ENCODE assay signal across 8 mouse cellular contexts in genomic region chr15:100410918-100411672, GRCm38 (mm10). TPM values are rescaled to one million over a fixed set of nuclear protein-coding genes. Genes with fewer than 3 reads are reported as not detected.
DNase-seq lines count a peak whose midpoint lies in the region; ATAC-seq and TF ChIP-seq lines count a peak whose summit lies in the region.
"Had no signal": no experiment of that assay in that cellular context is flagged by ENCODE, and none has a peak within 500 bp of the region (broad histone marks: within the 10 kb centered on the region; RNA-seq: fewer than 3 reads in every experiment).

No protein-coding gene starts in this region.

- peaks cover 17% of the 10 kb centered on the region for H3K36me3 ChIP-seq in kidney, embryonic 16.5 days (ENCODE audit: insufficient read depth, low read length)
- H3K36me3 ChIP-seq in hindbrain, postnatal 0 days (ENCODE audit: insufficient read depth, low read length), result peaks cover 19% of the 10 kb centered on the region
- peaks cover 6% of the 10 kb centered on the region for H3K36me3 ChIP-seq in midbrain, embryonic 11.5 days (ENCODE audit: control insufficient read depth, insufficient read depth, low read length)

- H3K9ac ChIP-seq in kidney, embryonic 16.5 days (replicated peaks; ENCODE audit: low read length), result no peak overlapping the region
- H3K9ac ChIP-seq in hindbrain, postnatal 0 days (replicated peaks; ENCODE audit: low read length), result no peak overlapping the region
- no peak overlapping the region for H3K9ac ChIP-seq in midbrain, embryonic 11.5 days (ENCODE audit: low read length)

- 43% methylated on average over 14 of the region's 14 CpGs for WGBS in kidney, embryonic 16.5 days
- 67% methylated on average over 14 of the region's 14 CpGs for WGBS in hindbrain, postnatal 0 days
- 64% methylated on average over 14 of the region's 14 CpGs for WGBS in midbrain, embryonic 11.5 days

- H3K9me3 ChIP-seq in kidney, embryonic 16.5 days (ENCODE audit: low read length), result no peaks in the 10 kb centered on the region
- H3K9me3 ChIP-seq in hindbrain, postnatal 0 days (ENCODE audit: low read length), result no peaks in the 10 kb centered on the region
- H3K9me3 ChIP-seq in midbrain, embryonic 11.5 days (ENCODE audit: control insufficient read depth, low read length), result no peaks in the 10 kb centered on the region

- H3K4me3 ChIP-seq in kidney, embryonic 16.5 days (ENCODE audit: low read length), result no peak overlapping the region
- H3K4me3 ChIP-seq in hindbrain, postnatal 0 days (ENCODE audit: low read length), result no peak overlapping the region
- no peak overlapping the region for H3K4me3 ChIP-seq in midbrain, embryonic 11.5 days (ENCODE audit: low read depth, low read length)

- peak overlapping the region; percentile 84 for H3K27ac ChIP-seq in kidney, embryonic 16.5 days (ENCODE audit: low read length)
- H3K27ac ChIP-seq in hindbrain, postnatal 0 days, result no peak overlapping the region
- no peak overlapping the region for H3K27ac ChIP-seq in midbrain, embryonic 11.5 days (ENCODE audit: low read depth, low read length)

- no peak for TF ChIP-seq CTCF in hindbrain, postnatal 0 days (IDR thresholded peaks at IDR 0.05; ENCODE audit: low read depth)

- ATAC-seq in kidney, embryonic 16.5 days (ENCODE audit: low FRiP score, low TSS enrichment), result peak; percentile 81
- ATAC-seq in megakaryocyte progenitor cell, adult 5-6 weeks (replicated peaks; ENCODE audit: poor library complexity), result peak; percentile 96
- no peak for ATAC-seq in hindbrain, postnatal 0 days
- ATAC-seq in midbrain, embryonic 11.5 days (ENCODE audit: low FRiP score), result no peak

- no peak overlapping the region; the same call in 1 of the 2 replicates for H3K4me2 ChIP-seq in kidney, embryonic 16.5 days (replicated peaks; ENCODE audit: low read depth, low read length)
- H3K4me2 ChIP-seq in hindbrain, postnatal 0 days (ENCODE audit: low read depth, low read length), result no peak overlapping the region
- no peak overlapping the region for H3K4me2 ChIP-seq in midbrain, embryonic 11.5 days

- no peaks in the 10 kb centered on the region for H3K27me3 ChIP-seq in kidney, embryonic 16.5 days (ENCODE audit: insufficient read depth, low read length)
- H3K27me3 ChIP-seq in hindbrain, postnatal 0 days (ENCODE audit: insufficient read depth, low read length), result no peaks in the 10 kb centered on the region
- no peaks in the 10 kb centered on the region for H3K27me3 ChIP-seq in midbrain, embryonic 11.5 days (ENCODE audit: control insufficient read depth, insufficient read depth, low read length)

- peaks cover 23% of the 10 kb centered on the region for H3K4me1 ChIP-seq in kidney, embryonic 16.5 days (ENCODE audit: insufficient read depth, low read length)
- H3K4me1 ChIP-seq in hindbrain, postnatal 0 days (ENCODE audit: insufficient read depth, low read length), result no peaks in the 10 kb centered on the region
- no peaks in the 10 kb centered on the region for H3K4me1 ChIP-seq in midbrain, embryonic 11.5 days (ENCODE audit: control insufficient read depth, insufficient read depth, low read length)

- DNase-seq in Muller cell, postnatal 12 days (ENCODE audit: inconsistent ontology term), result peak; percentile 43
- DNase-seq in adrenal gland, postnatal 14 days, result peak; percentile 83
- no peak for DNase-seq in hindbrain, postnatal 0 days (ENCODE audit: low spot score)
- no peak for DNase-seq in midbrain, embryonic 11.5 days (ENCODE audit: low spot score, missing footprints)
- no peak for DNase-seq in cerebellum, adult 11-12 months

RNA-seq across cellular contexts. Expression of gene Gm5475, which starts 10.9 kb away (rescaled TPM):
- total RNA-seq in adrenal gland, postnatal 14 days (2021), result 0.19 TPM in 2 replicates
- 0.19 and 0.22 TPM in 2 replicates for polyA plus RNA-seq in kidney, embryonic 16.5 days (2015; fragmentation: Nextera tagmentation; extraction: Ambion mirVana)
- total RNA-seq in megakaryocyte progenitor cell, adult 5-6 weeks (2015), result not detected in 2 replicates
- not detected in 2 replicates for total RNA-seq in megakaryocyte progenitor cell, adult 5-6 weeks (2017)
- not detected in 2 replicates for total RNA-seq in hindbrain, postnatal 0 days (2014; rRNA removed)
- polyA plus RNA-seq in hindbrain, postnatal 0 days (2015; fragmentation: Nextera tagmentation; extraction: Ambion mirVana), result 0.10 and 0.19 TPM in 2 replicates
- polyA plus RNA-seq in midbrain, embryonic 11.5 days (2014; fragmentation: Nextera tagmentation; extraction: Ambion mirVana), result not detected in 2 replicates

RNA-seq across cellular contexts. Expression of gene Slc11a2, which starts 13.8 kb away (rescaled TPM):
- total RNA-seq in adrenal gland, postnatal 14 days (2021), result 95.8 and 102 TPM in 2 replicates
- polyA plus RNA-seq in kidney, embryonic 16.5 days (2015; fragmentation: Nextera tagmentation; extraction: Ambion mirVana), result 36.8 and 37.4 TPM in 2 replicates
- total RNA-seq in megakaryocyte progenitor cell, adult 5-6 weeks (2015), result 8.2 and 12.0 TPM in 2 replicates
- 11.0 and 14.6 TPM in 2 replicates for total RNA-seq in megakaryocyte progenitor cell, adult 5-6 weeks (2017)
- 25.1 and 40.1 TPM in 2 replicates for total RNA-seq in hindbrain, postnatal 0 days (2014; rRNA removed)
- polyA plus RNA-seq in hindbrain, postnatal 0 days (2015; fragmentation: Nextera tagmentation; extraction: Ambion mirVana), result 14.5 and 18.5 TPM in 2 replicates
- polyA plus RNA-seq in midbrain, embryonic 11.5 days (2014; fragmentation: Nextera tagmentation; extraction: Ambion mirVana), result 18.2 and 22.2 TPM in 2 replicates

RNA-seq across cellular contexts. Expression of gene Higd1c, which starts 46.8 kb away (rescaled TPM):
- 0.83 TPM in 1 of 2 replicates, not detected in the other for total RNA-seq in adrenal gland, postnatal 14 days (2021)
- polyA plus RNA-seq in kidney, embryonic 16.5 days (2015; fragmentation: Nextera tagmentation; extraction: Ambion mirVana), result 0.35 and 1.3 TPM in 2 replicates
- total RNA-seq in megakaryocyte progenitor cell, adult 5-6 weeks (2015), result not detected in 2 replicates
- total RNA-seq in megakaryocyte progenitor cell, adult 5-6 weeks (2017), result not detected in 2 replicates
- total RNA-seq in hindbrain, postnatal 0 days (2014; rRNA removed), result not detected in 2 replicates
- polyA plus RNA-seq in hindbrain, postnatal 0 days (2015; fragmentation: Nextera tagmentation; extraction: Ambion mirVana), result not detected in 2 replicates
- polyA plus RNA-seq in midbrain, embryonic 11.5 days (2014; fragmentation: Nextera tagmentation; extraction: Ambion mirVana), result not detected in 2 replicates
- polyA plus RNA-seq: testis, adult 2 months had no signal

RNA-seq across cellular contexts. Expression of gene Letmd1, which starts 57.7 kb away (rescaled TPM):
- 287 and 307 TPM in 2 replicates for total RNA-seq in adrenal gland, postnatal 14 days (2021)
- polyA plus RNA-seq in kidney, embryonic 16.5 days (2015; fragmentation: Nextera tagmentation; extraction: Ambion mirVana), result 31.8 and 33.1 TPM in 2 replicates
- total RNA-seq in megakaryocyte progenitor cell, adult 5-6 weeks (2015), result 35.7 and 37.2 TPM in 2 replicates
- 22.0 and 22.2 TPM in 2 replicates for total RNA-seq in megakaryocyte progenitor cell, adult 5-6 weeks (2017)
- 79.5 and 88.6 TPM in 2 replicates for total RNA-seq in hindbrain, postnatal 0 days (2014; rRNA removed)
- polyA plus RNA-seq in hindbrain, postnatal 0 days (2015; fragmentation: Nextera tagmentation; extraction: Ambion mirVana), result 44.7 and 45.6 TPM in 2 replicates
- polyA plus RNA-seq in midbrain, embryonic 11.5 days (2014; fragmentation: Nextera tagmentation; extraction: Ambion mirVana), result 41.0 and 42.5 TPM in 2 replicates

RNA-seq across cellular contexts. Expression of gene Mettl7a2, which starts 58.1 kb away (rescaled TPM):
- 1.5 and 2.2 TPM in 2 replicates for total RNA-seq in adrenal gland, postnatal 14 days (2021)
- polyA plus RNA-seq in kidney, embryonic 16.5 days (2015; fragmentation: Nextera tagmentation; extraction: Ambion mirVana), result 0.41 and 0.60 TPM in 2 replicates
- not detected in 2 replicates for total RNA-seq in megakaryocyte progenitor cell, adult 5-6 weeks (2015)
- total RNA-seq in megakaryocyte progenitor cell, adult 5-6 weeks (2017), result not detected in 2 replicates
- not detected in 2 replicates for total RNA-seq in hindbrain, postnatal 0 days (2014; rRNA removed)
- not detected in 2 replicates for polyA plus RNA-seq in hindbrain, postnatal 0 days (2015; fragmentation: Nextera tagmentation; extraction: Ambion mirVana)
- polyA plus RNA-seq in midbrain, embryonic 11.5 days (2014; fragmentation: Nextera tagmentation; extraction: Ambion mirVana), result not detected in 2 replicates
- polyA plus RNA-seq: testis, adult 2 months had no signal

Comparison
In these comparisons a context has a peak if more than half of its experiments do, and no peak if none do; other contexts are left out.
1. DNase-seq: peak in Muller cell, postnatal 12 days (single experiment) and adrenal gland, postnatal 14 days (single experiment); none in hindbrain, postnatal 0 days (single experiment), midbrain, embryonic 11.5 days (single experiment) and cerebellum, adult 11-12 months (single experiment).
2. ATAC-seq: peak in kidney, embryonic 16.5 days (single experiment) and megakaryocyte progenitor cell, adult 5-6 weeks (single experiment); none in hindbrain, postnatal 0 days (single experiment) and midbrain, embryonic 11.5 days (single experiment).